Mouse (Mus musculus): Measurements from ENCODE around the gene Zcchc17.

The Zcchc17 gene

DNA sequence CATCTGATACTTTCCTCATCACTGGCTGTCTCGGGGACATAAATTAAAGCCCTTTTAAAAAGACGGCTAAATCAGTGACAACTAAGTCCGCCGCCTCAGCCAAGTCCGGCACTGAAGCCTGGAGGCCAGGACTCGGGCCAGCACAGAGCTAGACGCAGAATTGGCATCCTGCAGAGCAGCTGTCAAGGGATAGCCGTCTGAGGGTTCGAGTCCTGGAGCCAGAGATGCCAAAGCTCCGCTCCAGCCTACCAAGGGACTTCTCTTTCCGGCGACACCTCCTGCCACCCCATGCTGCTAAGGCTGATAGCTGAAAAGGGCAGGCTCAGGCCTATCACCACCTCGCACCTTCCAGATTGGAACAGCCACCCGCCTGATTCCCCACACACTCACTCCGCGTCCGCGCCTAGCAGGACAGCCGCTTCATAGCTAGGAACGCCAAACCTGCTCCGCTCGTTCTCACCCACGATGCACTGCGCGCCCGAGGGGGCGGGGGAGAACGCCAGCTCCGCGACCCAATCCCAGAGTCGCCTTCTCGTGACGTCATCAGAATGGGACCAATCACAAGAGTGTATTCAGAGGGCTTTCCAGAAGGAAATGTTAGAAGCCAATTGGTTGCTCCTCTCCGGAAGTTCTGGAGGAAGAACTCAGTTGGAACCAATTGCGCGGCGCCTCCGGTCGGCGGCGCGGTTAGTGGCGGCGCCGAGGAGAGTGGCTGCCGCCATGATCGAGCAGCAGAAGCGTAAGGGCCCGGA lies at the start of gene Zcchc17, which contains the start of gene Snrnp40:
TSS of gene Zcchc17 (minus strand) at position 458 of the 752 bp plus-strand sequence.
TSS of gene Snrnp40 (plus strand) at position 647 of the 752 bp plus-strand sequence.
- DNase-seq, result peak; percentile 99

DNA sequence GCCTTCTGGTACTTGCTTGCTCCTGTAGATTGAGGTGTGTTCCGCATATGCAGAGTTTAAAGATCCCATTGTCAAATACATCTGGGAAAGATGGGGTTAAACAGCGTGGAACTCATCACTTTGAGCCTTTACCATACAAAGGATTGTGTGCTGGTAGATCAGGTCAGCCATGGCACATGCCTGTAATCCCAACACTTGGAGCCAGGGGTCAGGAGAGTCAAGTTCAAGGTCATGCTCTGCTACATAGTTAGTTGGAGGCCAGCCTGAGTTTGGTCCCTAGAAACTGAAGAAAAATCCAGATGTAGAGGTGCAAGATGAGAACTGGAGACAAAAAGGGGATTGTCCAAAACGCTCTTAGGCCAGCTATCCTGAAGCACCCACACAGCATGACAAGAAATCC lies 31.5 kb upstream of the Zcchc17 start:
- peak; percentile 37 for DNase-seq

DNA sequence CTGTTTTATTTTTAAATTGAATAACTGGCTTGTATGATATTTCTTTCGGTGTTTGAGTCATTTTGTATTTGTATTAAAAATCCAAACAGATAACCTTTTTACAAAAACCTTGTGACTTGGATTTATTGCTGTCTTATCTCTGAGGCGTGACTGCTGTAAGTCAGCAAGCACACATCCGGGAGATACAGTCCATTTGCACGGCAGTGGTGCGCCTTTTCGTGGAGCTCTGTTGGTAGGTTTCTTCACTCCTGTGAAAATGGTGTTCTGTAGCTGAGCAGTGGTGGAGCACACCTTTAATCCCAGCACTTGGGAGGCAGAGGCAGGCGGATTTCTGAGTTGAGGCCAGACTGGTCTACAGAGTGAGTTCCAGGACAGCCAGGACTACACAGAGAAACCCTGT lies 30.2 kb upstream of the Zcchc17 start:
- no peak for DNase-seq

DNA sequence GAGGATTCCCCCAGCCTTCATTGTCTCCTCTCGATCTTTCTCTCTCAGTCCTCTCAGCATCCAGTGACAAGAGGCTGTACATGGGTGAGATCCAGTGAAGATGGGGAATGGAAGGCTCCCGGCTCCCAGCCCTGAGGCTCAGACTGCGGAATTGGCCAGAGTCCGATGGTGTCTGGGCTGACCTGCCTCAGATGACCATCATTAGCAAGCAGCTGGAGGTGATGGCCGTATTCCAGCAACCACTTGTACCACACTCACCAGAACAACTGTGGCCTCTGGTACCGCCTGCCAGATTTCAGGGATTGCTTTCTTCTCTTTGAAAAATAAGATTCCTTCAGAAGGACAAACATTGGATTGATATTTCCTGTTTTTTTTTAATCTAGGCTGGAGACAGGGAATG lies 29.8 kb upstream of the Zcchc17 start:
- no peak for DNase-seq

DNA sequence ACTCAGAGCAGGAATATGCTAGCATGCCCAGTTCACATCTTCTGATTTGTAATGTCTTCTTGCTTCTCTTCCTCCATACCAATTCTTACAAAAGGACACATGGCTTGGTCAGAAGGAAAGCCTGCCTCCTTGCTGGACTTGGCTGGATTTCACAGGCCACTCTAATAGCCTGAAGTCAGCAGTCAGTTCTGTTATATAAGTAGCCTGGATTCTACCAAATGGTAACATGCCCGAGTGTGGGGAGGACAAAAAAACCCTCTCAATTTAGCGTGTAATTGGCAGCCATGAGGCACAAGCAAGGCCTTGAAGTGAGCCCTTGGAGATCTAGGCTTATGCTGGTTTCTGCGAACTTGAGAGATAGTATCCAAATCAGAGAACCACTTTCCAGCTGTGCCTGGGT lies 27.5 kb upstream of the Zcchc17 start:
- no peak for DNase-seq

DNA sequence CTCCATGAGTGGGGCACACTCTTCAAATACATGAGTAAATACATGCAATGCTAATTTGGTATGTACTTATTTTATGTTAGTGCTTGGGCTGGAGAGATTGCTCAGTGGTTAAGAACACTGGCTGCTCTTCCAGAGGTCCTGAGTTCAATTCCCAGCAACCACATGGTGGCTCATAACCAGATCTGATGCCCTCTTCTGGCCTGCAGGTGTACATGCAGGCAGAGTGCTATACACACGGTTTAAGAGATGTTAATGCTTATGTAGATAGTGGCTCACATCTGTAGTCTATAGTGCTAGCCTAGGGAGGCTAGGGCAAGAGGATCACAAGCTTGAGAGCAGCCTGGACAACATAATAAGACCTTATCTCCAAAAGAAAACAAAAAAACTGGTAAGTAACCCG lies 20.7 kb upstream of the Zcchc17 start:
- DNase-seq, result no peak

DNA sequence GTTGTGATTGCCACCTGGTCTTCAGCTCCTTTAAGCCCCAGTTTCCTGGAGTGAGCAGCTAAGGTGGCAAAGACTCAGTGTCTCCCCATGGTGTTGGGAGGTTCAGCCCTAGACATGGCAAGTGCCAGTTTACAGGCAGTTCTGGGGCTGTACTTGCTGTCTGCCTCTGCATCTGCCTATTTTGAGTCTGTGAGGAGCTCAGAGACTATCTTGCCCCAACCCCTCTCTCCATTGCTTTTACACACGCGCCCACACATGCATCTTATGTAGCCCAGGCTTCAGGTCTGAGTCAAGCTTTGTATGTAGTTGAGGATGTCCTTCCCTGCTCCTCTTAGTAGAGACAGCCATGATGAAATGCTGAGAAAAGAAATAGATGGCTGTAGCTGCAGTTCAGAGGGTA lies 19.4 kb upstream of the Zcchc17 start:
- DNase-seq, result no peak

DNA sequence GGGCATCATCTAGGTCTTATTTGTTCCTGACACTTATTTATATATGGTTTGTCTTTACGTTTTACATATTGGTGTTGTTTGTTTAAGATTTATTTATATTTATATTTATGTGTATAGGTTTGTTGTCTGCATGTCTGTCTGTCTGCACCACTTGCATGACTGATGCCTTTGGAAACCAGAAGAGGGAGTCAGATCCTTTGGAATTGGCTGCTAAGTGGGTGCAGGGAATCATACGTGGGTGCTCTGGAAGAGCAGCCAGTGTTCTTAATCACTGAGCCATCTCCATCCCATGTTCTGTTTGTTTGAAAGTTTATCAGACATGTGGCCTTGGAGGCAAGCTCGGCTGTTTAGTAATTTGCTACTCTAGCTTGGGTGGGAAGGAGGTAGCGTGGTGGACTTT lies 17.8 kb upstream of the Zcchc17 start:
- DNase-seq, result no peak

DNA sequence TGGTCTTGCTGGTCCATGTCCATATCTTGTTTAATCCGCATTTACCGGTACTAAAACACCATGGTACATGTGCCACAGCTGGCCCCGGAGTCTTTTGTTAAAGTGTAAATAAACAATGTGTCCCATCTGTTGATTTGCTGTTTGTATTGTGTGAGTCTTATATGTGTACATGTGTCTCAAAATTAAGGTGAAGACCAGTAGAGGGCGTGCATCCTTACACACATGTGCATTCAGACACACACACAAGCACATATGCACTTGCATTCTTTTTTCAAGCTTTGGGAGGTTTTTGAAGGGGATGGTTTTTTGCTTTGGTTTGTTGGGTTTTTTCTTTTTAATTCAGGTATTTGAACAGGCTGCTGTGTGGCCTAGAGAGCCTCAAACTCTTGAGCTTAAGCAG lies 16.9 kb upstream of the Zcchc17 start:
- no peak for DNase-seq

DNA sequence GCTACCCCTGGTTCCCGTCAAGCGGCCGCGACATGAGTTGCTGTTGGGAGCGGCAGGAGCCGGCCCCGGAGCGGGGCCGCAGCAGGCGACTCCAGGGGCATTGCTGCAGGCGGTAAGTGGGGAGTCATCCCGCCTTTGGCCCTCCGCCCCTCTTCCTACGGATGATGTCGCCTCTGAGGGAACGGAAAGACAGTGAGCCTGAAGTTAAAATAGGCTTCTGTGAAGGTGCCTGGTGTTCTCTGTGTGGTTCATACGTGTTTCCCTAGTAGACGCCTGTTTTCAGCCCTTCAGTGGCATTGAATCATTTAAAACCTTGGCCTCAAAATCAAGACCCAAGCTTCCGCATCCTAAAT lies 471 bp upstream of the Zcchc17 start:
- DNase-seq, result no peak

DNA sequence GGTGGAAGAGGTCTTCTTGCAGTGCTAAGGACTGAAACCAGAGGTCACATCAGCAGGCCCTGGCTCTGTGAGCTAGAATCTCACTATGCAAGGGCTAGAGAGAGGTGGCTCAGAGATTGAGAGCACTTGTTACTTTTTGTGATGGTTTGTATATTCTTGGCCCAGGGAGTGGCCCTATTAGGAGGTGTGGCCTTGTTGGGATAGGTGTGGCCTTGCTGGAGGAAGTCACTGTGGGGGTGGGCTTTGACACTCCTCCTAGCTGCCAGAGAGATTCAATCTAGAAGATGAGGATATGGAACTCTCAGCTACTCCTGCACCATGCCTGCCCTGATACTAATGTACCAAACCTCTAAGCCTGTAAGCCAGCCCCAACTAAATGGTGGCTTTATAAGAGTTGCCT lies 1.8 kb downstream of the Zcchc17 start:
- DNase-seq, result no peak

DNA sequence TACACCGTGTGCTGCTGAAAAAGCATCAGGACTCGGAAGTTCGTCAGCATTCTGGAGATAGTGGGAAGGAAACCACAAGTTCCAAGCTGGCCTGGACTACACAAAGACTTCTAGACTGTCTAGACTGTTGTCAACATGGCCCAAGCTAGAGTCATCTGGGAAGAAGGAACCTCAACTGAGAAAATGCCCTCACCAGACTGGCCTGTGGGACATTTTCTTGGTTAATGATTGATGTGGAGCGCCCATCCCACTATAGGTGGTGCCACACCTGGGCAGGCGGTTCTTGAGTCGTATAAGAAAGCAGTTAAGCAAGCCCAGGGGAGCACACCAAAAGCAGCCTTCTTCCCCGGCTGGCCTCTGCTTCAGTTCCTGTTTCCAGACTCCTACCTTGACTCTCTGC lies 7.2 kb downstream of the Zcchc17 start:
- no peak for DNase-seq

DNA sequence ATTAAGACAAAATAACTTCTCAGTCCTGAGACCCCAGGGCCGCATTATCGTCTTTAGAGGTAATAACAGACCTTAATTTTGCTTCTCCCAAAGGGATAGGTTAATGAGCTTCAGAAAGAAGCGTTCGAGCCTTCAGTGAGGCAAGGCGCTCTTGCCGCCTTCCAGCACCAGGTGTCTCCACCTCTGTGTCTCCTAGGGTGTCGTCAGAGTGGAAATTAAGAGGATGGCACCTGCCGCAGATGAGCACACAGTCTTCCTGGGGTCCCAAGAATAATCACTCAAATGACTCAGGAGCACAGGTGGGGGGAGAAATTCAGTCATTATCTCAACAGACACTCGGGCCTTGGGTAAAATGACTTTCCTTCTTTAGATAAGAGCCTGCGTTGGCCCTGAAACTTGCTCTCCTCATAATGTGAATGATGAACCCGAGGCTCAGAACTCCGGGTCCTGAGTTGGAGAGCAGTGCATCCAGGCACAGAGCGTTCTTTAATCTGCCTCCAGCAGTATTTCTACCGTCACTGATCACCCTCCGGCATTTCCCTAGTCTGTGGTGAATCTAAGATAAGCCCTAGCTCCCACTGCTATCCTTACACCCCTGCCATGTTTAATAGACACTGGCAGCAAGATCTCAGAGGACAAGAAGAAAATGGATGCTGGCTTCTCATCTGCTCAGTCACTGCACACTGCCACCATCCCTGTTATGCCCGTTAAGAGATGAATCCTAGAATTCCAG lies 8.9 kb downstream of the Zcchc17 start:
- DNase-seq, result no peak

DNA sequence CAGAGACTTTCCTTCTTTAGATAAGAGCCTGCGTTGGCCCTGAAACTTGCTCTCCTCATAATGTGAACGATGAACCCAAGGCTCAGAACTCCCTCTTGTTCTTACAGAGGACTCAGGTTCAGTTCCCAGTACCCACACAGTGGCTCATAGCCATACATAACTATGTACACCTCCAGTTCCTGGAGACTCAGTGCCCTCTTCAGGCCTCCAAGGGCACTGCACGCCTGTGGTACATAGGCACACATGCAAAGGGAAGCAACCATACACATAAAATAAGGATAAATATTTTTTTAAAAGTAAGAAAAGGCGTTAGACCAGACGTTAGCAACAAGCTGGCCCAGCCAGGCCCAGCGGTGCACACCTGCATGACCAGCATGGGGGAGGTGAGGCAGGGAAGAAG lies 10.1 kb downstream of the Zcchc17 start:
- peak; percentile 25 for DNase-seq

DNA sequence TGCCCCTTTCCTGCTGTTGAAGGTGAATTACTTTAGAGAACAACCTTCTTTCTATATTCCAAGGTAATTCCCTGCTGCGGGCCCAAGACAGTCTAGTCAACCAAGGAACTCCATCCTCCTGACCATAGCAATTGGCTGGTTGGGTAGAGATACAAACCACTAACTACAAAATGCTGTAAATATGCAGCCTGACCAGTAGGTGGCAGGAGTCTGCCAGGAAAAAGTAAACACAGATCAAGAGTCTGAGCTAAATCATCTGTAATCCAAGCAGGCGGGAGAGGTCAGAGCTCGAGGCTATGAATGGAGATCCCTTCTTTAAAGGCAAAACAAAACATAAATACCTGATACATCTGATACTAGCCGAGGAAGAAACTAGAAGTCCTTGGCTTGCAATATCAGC lies 18.1 kb downstream of the Zcchc17 start:
- DNase-seq, result peak; percentile 69

DNA sequence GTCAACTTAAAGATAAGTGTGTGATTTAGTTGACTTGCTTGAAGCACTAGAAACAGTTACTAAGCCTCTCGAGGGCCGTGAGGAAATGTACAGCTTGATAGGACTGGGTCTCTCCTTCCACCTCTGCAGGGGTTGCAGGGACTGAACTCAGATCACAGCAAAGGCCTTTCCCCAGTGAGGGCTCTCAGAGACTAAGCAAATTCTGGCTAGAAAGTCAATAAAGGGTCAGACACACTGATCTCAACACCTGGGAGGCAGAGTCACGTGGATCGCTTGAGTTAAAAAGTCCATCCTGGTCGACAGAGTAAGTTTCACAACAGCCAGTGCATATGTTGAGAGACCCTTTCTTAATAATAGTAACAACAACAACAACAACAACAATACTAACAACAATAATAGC lies 23.9 kb downstream of the Zcchc17 start:
- no peak for DNase-seq

DNA sequence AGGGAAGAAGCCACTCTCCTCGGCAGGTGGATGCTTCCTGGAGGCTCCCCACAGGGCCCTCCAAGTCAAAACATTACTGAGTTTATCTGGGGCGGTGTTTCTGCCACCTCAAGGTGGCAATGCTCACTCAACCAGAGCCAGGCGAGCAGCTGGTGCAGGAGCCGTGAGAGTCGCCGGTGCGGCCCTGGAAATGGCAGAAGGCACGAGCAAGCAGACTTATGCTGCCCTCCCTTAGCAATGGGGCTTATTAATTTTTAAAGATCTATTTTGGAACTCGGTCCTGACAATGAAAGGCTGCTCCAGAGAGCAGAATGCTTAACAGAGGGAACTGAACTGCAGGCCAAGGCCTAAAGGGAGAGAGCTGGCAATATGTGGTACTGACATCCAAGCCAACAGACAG lies 32.4 kb downstream of the Zcchc17 start:
- no peak for DNase-seq

DNA sequence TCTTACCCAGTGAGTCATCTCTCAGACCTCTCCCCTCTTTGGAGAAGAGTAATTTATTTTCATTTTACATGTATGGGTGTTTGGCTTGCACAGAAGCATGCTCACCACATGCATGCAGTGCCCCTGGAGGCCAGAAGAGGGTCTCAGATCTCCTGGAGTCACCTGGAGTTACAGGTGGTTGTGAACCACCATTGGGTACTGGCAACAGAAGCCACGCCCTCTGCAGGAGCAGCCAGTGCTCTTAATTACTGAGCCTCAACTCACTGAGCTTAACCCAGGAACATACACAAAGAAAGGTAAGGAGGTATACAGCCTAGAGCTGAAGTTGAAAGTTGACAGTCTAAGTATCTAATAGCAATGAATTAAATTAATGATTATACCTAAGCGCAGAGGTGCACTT lies 34.3 kb downstream of the Zcchc17 start:
- DNase-seq, result no peak

DNA sequence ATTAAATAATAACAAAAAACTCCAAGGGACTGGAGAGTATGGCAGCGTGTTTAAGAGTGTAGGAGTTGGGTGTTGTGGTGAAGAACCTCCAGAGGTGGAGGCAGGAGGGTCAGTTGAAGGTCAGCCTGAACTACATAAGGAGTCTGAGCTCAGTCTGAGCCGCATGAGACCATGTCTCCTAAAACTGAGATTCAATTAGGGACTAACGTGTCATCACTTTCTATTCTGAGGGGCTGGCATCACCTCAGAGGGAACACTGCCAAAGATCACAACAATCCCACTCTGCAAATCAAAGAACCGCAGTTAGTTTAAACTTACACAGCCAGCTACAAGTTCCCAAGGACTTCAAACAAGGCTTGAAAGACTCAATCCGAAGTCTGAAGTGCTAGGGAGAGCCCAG lies 36.1 kb downstream of the Zcchc17 start:
- no peak for DNase-seq

DNA sequence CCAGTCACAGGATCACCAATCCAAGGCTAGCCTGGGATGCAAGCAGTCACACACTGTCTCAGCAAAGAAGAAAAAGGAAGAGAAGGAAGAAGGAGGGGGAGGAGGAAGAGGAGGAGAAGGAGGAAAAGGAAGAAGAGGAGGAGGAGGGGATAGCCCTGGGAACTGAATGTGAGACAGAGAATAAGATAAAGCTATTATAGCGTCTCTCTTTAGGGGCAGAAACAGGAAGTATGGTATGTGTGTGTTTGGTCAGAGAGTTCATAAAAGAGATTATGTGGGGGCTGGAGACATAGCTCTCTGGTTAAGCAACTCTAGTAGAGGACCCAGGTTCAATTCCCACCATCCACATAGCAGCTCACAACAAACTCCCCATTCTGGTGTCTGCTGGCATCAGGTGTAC lies 36.6 kb downstream of the Zcchc17 start:
- DNase-seq, result no peak

DNA sequence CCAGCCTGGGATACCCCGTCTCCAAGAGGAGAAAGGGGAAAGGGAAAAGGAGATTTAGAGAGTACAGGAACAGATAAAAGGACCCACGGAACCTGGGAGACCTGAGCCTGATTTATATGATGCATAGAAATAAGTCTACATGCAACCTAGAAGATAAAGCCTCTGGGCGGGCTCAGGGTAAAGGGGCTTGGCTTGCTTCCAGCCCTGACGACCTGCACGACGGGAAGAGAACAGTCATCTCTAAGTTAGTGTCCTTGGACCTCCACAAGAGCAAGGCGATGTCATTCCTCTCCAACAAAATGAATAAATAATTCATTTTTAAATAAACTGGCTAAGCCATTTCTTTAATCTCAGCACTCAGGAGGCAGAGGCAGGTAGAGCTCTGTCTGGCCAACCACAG lies 37.2 kb downstream of the Zcchc17 start:
- no peak for DNase-seq

DNA sequence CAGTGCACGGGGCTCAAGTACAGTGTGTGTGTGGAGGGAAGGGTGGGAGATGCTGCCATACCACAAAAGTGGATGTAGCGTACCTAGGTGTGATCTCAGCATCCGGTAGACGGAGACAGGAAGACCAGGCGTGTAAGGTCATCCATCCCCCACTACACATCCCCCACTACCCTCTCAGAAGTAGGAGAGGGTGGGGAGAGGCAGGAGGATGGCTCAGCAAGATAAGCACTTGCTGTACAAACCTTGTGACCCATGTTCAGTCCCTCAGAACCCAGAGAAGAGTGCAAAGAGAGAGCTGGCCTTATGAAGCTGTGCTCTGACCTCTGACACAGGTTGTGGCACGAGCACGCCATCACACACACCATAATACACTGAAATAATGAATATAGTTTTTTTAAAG lies 38.1 kb downstream of the Zcchc17 start:
- no peak for DNase-seq

DNA sequence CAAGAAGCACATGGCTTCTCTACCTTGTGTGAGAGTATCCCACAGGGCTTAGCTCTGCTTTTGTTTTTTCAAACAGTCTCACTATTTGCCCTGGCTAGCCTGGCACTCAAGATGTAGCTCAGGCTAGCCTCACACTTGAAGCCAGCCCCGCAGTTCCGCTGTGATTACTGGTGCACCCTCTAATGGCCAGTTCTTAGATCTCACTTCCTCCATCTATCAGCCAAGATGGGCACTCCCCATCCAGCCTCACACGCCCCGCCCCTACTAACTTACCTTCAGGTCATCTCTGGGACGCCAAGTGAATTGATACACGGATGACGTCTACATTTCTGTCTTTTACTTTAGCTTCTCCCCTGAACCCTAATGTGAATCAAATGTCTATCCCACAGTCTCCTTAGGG lies 40.2 kb downstream of the Zcchc17 start:
- DNase-seq, result no peak

DNA sequence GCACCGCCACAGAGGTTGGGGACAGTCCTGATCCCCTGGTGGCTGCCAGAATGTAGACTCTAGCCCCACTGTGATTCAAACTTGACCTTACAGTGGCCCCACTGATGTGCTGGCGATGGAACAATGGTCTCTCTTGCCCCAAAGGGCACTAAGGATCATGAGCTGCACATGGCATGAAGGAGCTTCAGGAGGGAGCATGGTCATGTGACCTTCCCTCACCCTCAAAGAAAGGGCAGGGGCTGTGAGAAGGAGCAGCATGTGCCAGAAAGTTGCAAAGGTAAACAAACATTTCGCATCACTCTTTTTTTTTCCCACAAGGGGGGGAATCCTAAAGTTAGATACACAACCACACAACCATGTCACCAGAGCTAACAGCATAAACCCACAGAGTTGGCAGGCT lies 41.6 kb downstream of the Zcchc17 start:
- no peak for DNase-seq

DNA sequence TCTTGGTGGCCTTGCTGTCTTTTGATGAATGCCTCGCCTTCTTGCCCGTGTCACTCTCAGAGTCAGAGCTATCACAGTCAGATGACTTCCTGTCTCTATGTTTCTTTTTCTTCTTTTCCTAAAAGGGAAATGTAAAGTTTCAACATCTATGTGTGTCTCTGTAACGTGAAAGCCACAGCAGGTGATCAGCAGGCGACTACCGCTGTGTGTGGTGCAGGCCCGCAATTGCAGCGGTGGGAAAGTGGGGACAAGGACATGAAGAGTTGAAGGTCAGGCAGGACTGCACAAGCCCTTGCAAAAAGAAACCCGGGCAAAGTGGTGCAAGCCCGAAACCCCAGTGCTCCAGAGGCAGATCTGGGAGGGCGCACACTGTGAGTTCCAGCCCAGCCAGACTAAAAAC lies 43.1 kb downstream of the Zcchc17 start:
- DNase-seq, result no peak

Data from thymus, postnatal 4 days (tissue).